Mouse (Mus musculus) left cerebral cortex, adult 9 months (tissue): ENCODE data around the gene Hikeshi.

ENCODE experiments used
- DNase-seq, 2 experiments: peaks; one replicate each; pipeline ENCODE4 v3.0.0; 2022; ENCODE audit warnings: low spot score in 2 of 2

Gene Hikeshi

GRCm38 (mm10) chr7:89940571-89941463, at the start of gene Hikeshi:
Hikeshi (minus strand) TSS chr7:89941204.
- peak; percentile 91 to 97 for DNase-seq

- DNase-seq: no peak
Measured at GRCm38 (mm10) chr7:89984421-89984820, 43.4 kb upstream of the Hikeshi start.

GRCm38 (mm10) chr7:89983441-89983840, 42.4 kb upstream of the Hikeshi start:
- DNase-seq: no peak

GRCm38 (mm10) chr7:89981557-89981956, 40.6 kb upstream of the Hikeshi start:
- no peak for DNase-seq

GRCm38 (mm10) chr7:89980485-89981422, 39.8 kb upstream of the Hikeshi start, which contains the start of gene Eed:
Eed (minus strand) TSS chr7:89980983.
- DNase-seq: peak; percentile 79 to 94

GRCm38 (mm10) chr7:89980133-89980484, 39.1 kb upstream of the Hikeshi start:
- no peak for DNase-seq

- no peak for DNase-seq
Measured at GRCm38 (mm10) chr7:89979432-89980130, 38.6 kb upstream of the Hikeshi start.

- DNase-seq: no peak
Measured at GRCm38 (mm10) chr7:89976796-89977195, 35.8 kb upstream of the Hikeshi start.

GRCm38 (mm10) chr7:89975571-89975970, 34.6 kb upstream of the Hikeshi start:
- DNase-seq: no peak

- no peak for DNase-seq
Measured at GRCm38 (mm10) chr7:89967235-89967634, 26.2 kb upstream of the Hikeshi start.

- DNase-seq: no peak
Measured at GRCm38 (mm10) chr7:89966771-89967170, 25.8 kb upstream of the Hikeshi start.

GRCm38 (mm10) chr7:89963135-89963534, 22.1 kb upstream of the Hikeshi start:
- DNase-seq: no peak

GRCm38 (mm10) chr7:89957300-89957699, 16.3 kb upstream of the Hikeshi start:
- DNase-seq: no peak

- no peak for DNase-seq
Measured at GRCm38 (mm10) chr7:89954261-89954660, 13.3 kb upstream of the Hikeshi start.

- no peak for DNase-seq
Measured at GRCm38 (mm10) chr7:89949403-89949802, 8.4 kb upstream of the Hikeshi start.

GRCm38 (mm10) chr7:89948026-89948425, 7.0 kb upstream of the Hikeshi start:
- no peak for DNase-seq

- no peak for DNase-seq
Measured at GRCm38 (mm10) chr7:89939497-89940353, 1.3 kb downstream of the Hikeshi start.

GRCm38 (mm10) chr7:89923441-89924180, 17.4 kb downstream of the Hikeshi start:
- DNase-seq: peak in 1 of 2 experiments; percentile 70

- peak in 1 of 2 experiments; percentile 9 for DNase-seq
Measured at GRCm38 (mm10) chr7:89917776-89918175, 23.2 kb downstream of the Hikeshi start.

GRCm38 (mm10) chr7:89916711-89917110, 24.3 kb downstream of the Hikeshi start:
- no peak for DNase-seq
